Mouse (Mus musculus) brain, embryonic 14.5 days (tissue): ENCODE results near the gene Dnajc22.

ENCODE experiments used
- CTCF ChIP-seq: fragments of 200-500 bp; IDR thresholded peaks from 2 replicates; pipeline ENCODE4 v1.5.1; 2012; ENCODE audit warnings: inconsistent platforms, mild to moderate bottlenecking, moderate library complexity, borderline replicate concordance; ENCODE audit not compliant: insufficient read depth, insufficient read length; ENCODE audit errors: extremely low read depth
- POLR2A ChIP-seq: fragments of 200-500 bp; IDR thresholded peaks from 2 replicates; pipeline ENCODE4 v1.6.1; 2012; ENCODE audit warnings: mild to moderate bottlenecking, inconsistent platforms, borderline replicate concordance; ENCODE audit not compliant: poor library complexity, insufficient read depth, insufficient read length, severe bottlenecking; ENCODE audit errors: extremely low read depth

DNA sequence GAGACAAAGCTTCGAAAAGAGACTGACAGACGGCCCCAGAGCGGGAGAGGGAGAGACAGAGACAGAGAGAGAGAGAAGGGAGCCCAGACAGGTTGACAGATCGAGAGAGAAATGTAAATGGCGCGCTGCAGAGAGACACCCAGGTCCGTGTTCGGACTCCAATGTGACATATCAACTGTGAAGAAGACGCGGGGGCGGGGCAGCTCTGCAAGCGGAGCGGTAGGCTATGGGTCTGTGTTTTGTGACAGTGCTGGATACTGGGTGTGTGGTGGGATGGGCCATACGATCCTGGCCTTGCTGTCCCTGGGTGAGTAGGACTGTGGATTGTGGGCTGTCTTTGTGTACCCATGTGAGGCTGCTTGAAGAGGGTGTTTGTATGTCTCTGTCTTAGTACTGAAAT, 3.9 kb upstream of the Dnajc22 start:
- TF ChIP-seq POLR2A (no peak), CTCF (no peak)
